Mouse (Mus musculus) hindbrain, embryonic 15.5 days (tissue): Measurements from ENCODE around the gene Ulk1. TPM values are rescaled to one million over a fixed set of nuclear protein-coding genes. Genes with fewer than 3 reads are reported as not detected.
"Not testable (repeated sequence)": the region's sequence is repeated elsewhere in the genome, so short reads cannot be mapped to it uniquely, and the experiment has no call there.

Experiments used
- ATAC-seq: fragments of 200-750 bp; cut with Nextera tagmentation; 2 replicates; pipeline ENCODE4 v1.8.0; 2017; ENCODE audit warnings: low read depth, moderate number of reproducible peaks, moderate TSS enrichment; ENCODE audit not compliant: low FRiP score
- H3K27ac ChIP-seq: fragments of 300-500 bp; sonication (generic); replicated peaks from 2 replicates; pipeline ENCODE4 v1.5.1; 2015; ENCODE audit warnings: mild to moderate bottlenecking, inconsistent platforms
- H3K27me3 ChIP-seq: fragments of 300-500 bp; sonication (generic); 2 replicates; pipeline ENCODE4 v1.6.1; 2015; ENCODE audit warnings: control low read depth, inconsistent platforms
- H3K36me3 ChIP-seq: fragments of 300-500 bp; sonication (generic); 2 replicates; pipeline ENCODE4 v1.6.1; 2015; ENCODE audit warnings: control low read depth, inconsistent platforms
- H3K4me1 ChIP-seq: fragments of 300-500 bp; sonication (generic); replicated peaks from 2 replicates; pipeline ENCODE4 v1.6.1; 2015; ENCODE audit warnings: control low read depth, inconsistent platforms
- H3K4me2 ChIP-seq: fragments of 300-500 bp; sonication (generic); 2 replicates; pipeline ENCODE4 v1.6.1; 2015; ENCODE audit warnings: moderate library complexity, mild to moderate bottlenecking, inconsistent platforms
- H3K4me3 ChIP-seq: fragments of 300-500 bp; sonication (generic); 2 replicates; pipeline ENCODE4 v1.5.1; 2015; ENCODE audit warnings: mild to moderate bottlenecking, inconsistent platforms
- H3K9ac ChIP-seq: fragments of 300-500 bp; sonication (generic); 2 replicates; pipeline ENCODE4 v1.6.1; 2015; ENCODE audit warnings: inconsistent platforms
- H3K9me3 ChIP-seq: fragments of 300-500 bp; sonication (generic); 2 replicates; pipeline ENCODE4 v1.6.1; 2016; ENCODE audit warnings: control low read depth, inconsistent platforms
- WGBS: fragments of 180-500 bp; shearing (Covaris S2); methylation state at CpG from one replicate; pipeline ENCODE4 v1.1.7; 2015; 5-methylcytosine and 5-hydroxymethylcytosine counted together
- polyA plus RNA-seq: library from polyadenylated mRNA; unstranded; fragments of >200 nt; fragmentation: Nextera tagmentation; extraction: Ambion mirVana; gene quantifications from 2 replicates; pipeline ENCODE4 v1.2.1, GENCODE M21; 2015

The Ulk1 gene
- polyA plus RNA-seq, 1 experiment from 2014 or later = 29.5 TPM

GRCm38 (mm10) chr5:110779276-110779997 is 30.5 kb downstream of the Ulk1 start:
- Histone ChIP-seq H3K27ac (no peak overlapping the region), H3K9ac (peak overlapping the region; percentile 69), H3K27me3 (no peaks in the 10 kb centered on the region), H3K36me3 (peaks cover 17% of the 10 kb centered on the region; the same call in 1 of the 2 replicates), H3K4me1 (peaks cover 24% of the 10 kb centered on the region), H3K4me2 (peak overlapping the region; percentile 91), H3K4me3 (peak overlapping the region; percentile 81), H3K9me3 (no peaks in the 10 kb centered on the region)
- 22% methylated on average over 15 of the region's 15 CpGs for WGBS
- ATAC-seq = no peak

- H3K4me1 ChIP-seq = peaks cover 24% of the 10 kb centered on the region
- H3K36me3 ChIP-seq = peaks cover 18% of the 10 kb centered on the region; the same call in 1 of the 2 replicates
- H3K27ac ChIP-seq = no peak overlapping the region
- WGBS = 91% methylated on average over 12 of the region's 12 CpGs
- no peak overlapping the region for H3K9ac ChIP-seq
- no peaks in the 10 kb centered on the region for H3K27me3 ChIP-seq
- no peak overlapping the region for H3K4me3 ChIP-seq
- H3K4me2 ChIP-seq = no peak overlapping the region
- no peak for ATAC-seq
- H3K9me3 ChIP-seq = no peaks in the 10 kb centered on the region
These were observed 31.6 kb downstream of the Ulk1 start for GRCm38 (mm10) chr5:110778263-110778662.

- H3K9me3 ChIP-seq = no peaks in the 10 kb centered on the region
- WGBS = 92% methylated on average over 2 of the region's 2 CpGs
- H3K27me3 ChIP-seq = no peaks in the 10 kb centered on the region
- peaks cover 24% of the 10 kb centered on the region for H3K4me1 ChIP-seq
- no peak overlapping the region for H3K4me2 ChIP-seq
- H3K36me3 ChIP-seq = peaks cover 18% of the 10 kb centered on the region; the same call in 1 of the 2 replicates
- H3K27ac ChIP-seq = no peak overlapping the region
- no peak for ATAC-seq
- H3K4me3 ChIP-seq = no peak overlapping the region
- no peak overlapping the region for H3K9ac ChIP-seq
These were observed 33.8 kb downstream of the Ulk1 start for GRCm38 (mm10) chr5:110776141-110776540.

GRCm38 (mm10) chr5:110774511-110774910 is 35.4 kb downstream of the Ulk1 start:
- H3K27me3 ChIP-seq = no peaks in the 10 kb centered on the region
- peaks cover 18% of the 10 kb centered on the region; the same call in 1 of the 2 replicates for H3K36me3 ChIP-seq
- H3K9me3 ChIP-seq = no peaks in the 10 kb centered on the region
- no peak overlapping the region for H3K27ac ChIP-seq
- 93% methylated on average over 11 of the region's 11 CpGs for WGBS
- H3K4me1 ChIP-seq = peaks cover 16% of the 10 kb centered on the region
- ATAC-seq = no peak
- no peak overlapping the region for H3K9ac ChIP-seq
- no peak overlapping the region for H3K4me3 ChIP-seq
- no peak overlapping the region for H3K4me2 ChIP-seq

- H3K4me3 ChIP-seq, ATAC-seq, H3K9ac ChIP-seq, H3K9me3 ChIP-seq, H3K27ac ChIP-seq, H3K27me3 ChIP-seq, H3K4me2 ChIP-seq: not testable (repeated sequence)
- peaks cover 18% of the 10 kb centered on the region; the same call in 1 of the 2 replicates for H3K36me3 ChIP-seq
- WGBS = 97% methylated on average over 10 of the region's 10 CpGs
- H3K4me1 ChIP-seq = peaks cover 21% of the 10 kb centered on the region
These were observed 37.0 kb downstream of the Ulk1 start for GRCm38 (mm10) chr5:110772945-110773344.

GRCm38 (mm10) chr5:110770448-110771158 is 39.3 kb downstream of the Ulk1 start, which contains the start of gene Ep400:
Gene Ep400, minus strand, starts transcription at chr5:110770717.
- Histone ChIP-seq H3K36me3 (peaks cover 10% of the 10 kb centered on the region; the same call in 1 of the 2 replicates), H3K9ac (peak within 1 kb of the TSS; percentile 64), H3K4me2 (peak within 1 kb of the TSS; percentile 74), H3K9me3 (no peaks in the 10 kb centered on the region), H3K4me3 (peak within 1 kb of the TSS; percentile 62), H3K27ac (peak within 1 kb of the TSS; percentile 90), H3K4me1 (peaks cover 22% of the 10 kb centered on the region), H3K27me3 (no peaks in the 10 kb centered on the region)
- under 1% methylated on average over 83 of the region's 83 CpGs for WGBS
- peak; percentile 99 for ATAC-seq

- peak overlapping the region; percentile 62 for H3K4me3 ChIP-seq
- 0% methylated on average over 42 of the region's 58 CpGs for WGBS
- H3K9ac ChIP-seq = peak overlapping the region; percentile 64
- H3K27me3 ChIP-seq = no peaks in the 10 kb centered on the region
- peaks cover 7% of the 10 kb centered on the region; the same call in 1 of the 2 replicates for H3K36me3 ChIP-seq
- H3K9me3 ChIP-seq = no peaks in the 10 kb centered on the region
- peaks cover 22% of the 10 kb centered on the region for H3K4me1 ChIP-seq
- H3K27ac ChIP-seq = peak overlapping the region; percentile 90
- ATAC-seq = peak; percentile 36
- H3K4me2 ChIP-seq = peak overlapping the region; percentile 74
These were observed 39.9 kb downstream of the Ulk1 start for GRCm38 (mm10) chr5:110770031-110770445.

- WGBS = 68% methylated on average over 4 of the region's 4 CpGs
- Histone ChIP-seq H3K4me3 (peak overlapping the region; percentile 62), H3K4me1 (peaks cover 22% of the 10 kb centered on the region), H3K27ac (peak overlapping the region; percentile 90; the same call in 1 of the 2 replicates), H3K27me3 (no peaks in the 10 kb centered on the region), H3K36me3 (no peaks in the 10 kb centered on the region), H3K4me2 (peak overlapping the region; percentile 74), H3K9me3 (no peaks in the 10 kb centered on the region), H3K9ac (peak overlapping the region; percentile 64)
- ATAC-seq = no peak
These were observed 40.6 kb downstream of the Ulk1 start for GRCm38 (mm10) chr5:110769272-110769671.

- Histone ChIP-seq H3K4me2 (no peak overlapping the region), H3K4me3 (no peak overlapping the region), H3K36me3 (no peaks in the 10 kb centered on the region), H3K9ac (no peak overlapping the region), H3K9me3 (no peaks in the 10 kb centered on the region), H3K4me1 (peaks cover 10% of the 10 kb centered on the region), H3K27me3 (no peaks in the 10 kb centered on the region), H3K27ac (no peak overlapping the region)
- WGBS = 96% methylated on average over 8 of the region's 8 CpGs
- ATAC-seq = no peak
These were observed 46.0 kb downstream of the Ulk1 start for GRCm38 (mm10) chr5:110763890-110764289.

GRCm38 (mm10) chr5:110745021-110745420 is 64.9 kb downstream of the Ulk1 start:
- no peak overlapping the region for H3K27ac ChIP-seq
- H3K4me2 ChIP-seq = no peak overlapping the region
- no peak for ATAC-seq
- WGBS = 88% methylated on average over 1 of the region's 1 CpGs
- no peaks in the 10 kb centered on the region for H3K9me3 ChIP-seq
- no peak overlapping the region for H3K4me3 ChIP-seq
- no peaks in the 10 kb centered on the region for H3K27me3 ChIP-seq
- 0 out of 2 replicates have a peak, but pooled peaks cover 3% of the 10 kb centered on the region for H3K36me3 ChIP-seq
- H3K4me1 ChIP-seq = no peaks in the 10 kb centered on the region
- no peak overlapping the region for H3K9ac ChIP-seq

GRCm38 (mm10) chr5:110739496-110740275 is 70.2 kb downstream of the Ulk1 start:
- no peaks in the 10 kb centered on the region for H3K4me1 ChIP-seq
- no peaks in the 10 kb centered on the region for H3K27me3 ChIP-seq
- WGBS = 93% methylated on average over 7 of the region's 7 CpGs
- no peak for ATAC-seq
- H3K27ac ChIP-seq = no peak overlapping the region
- H3K9ac ChIP-seq = no peak overlapping the region
- H3K4me2 ChIP-seq = no peak overlapping the region
- H3K9me3 ChIP-seq = no peaks in the 10 kb centered on the region
- no peak overlapping the region for H3K4me3 ChIP-seq
- peaks cover 36% of the 10 kb centered on the region for H3K36me3 ChIP-seq
